Mouse (Mus musculus) heart, postnatal 10 days (tissue): ENCODE data around the gene Vmn1r24. TPM values are rescaled to one million over a fixed set of nuclear protein-coding genes. Genes with fewer than 3 reads are reported as not detected.
"Not testable (repeated sequence)": the region's sequence is repeated elsewhere in the genome, so short reads cannot be mapped to it uniquely, and the experiment has no call there.

Source experiments
- DNase-seq, 2 experiments: peaks; one replicate each; pipeline ENCODE4 v3.0.0; 2021
- intact Hi-C: fragments of 180-260 bp; cut with DNase I; formaldehyde crosslinking; loops from one replicate; pipeline ENCODE4 v1.15.1; 2025
- total RNA-seq, 2 experiments: library from RNA; stranded (reverse); gene quantifications; 2 replicates each; pipeline ENCODE4 v1.2.3; 2021

Gene Vmn1r24
- total RNA-seq, result not detected

GRCm38 (mm10) chr6:57961403-57961802 is at the start of gene Vmn1r24:
TSS of gene Vmn1r24 (minus strand) at chr6:57961503.
- DNase-seq, intact Hi-C loops: not testable (repeated sequence)

- intact Hi-C loops, result no loop called here
- DNase-seq, result no peak
Measured at GRCm38 (mm10) chr6:57980710-57981109, 19.4 kb upstream of the Vmn1r24 start, which contains the start of gene Vmn1r25. TSS of gene Vmn1r25 (minus strand) at chr6:57980810.

GRCm38 (mm10) chr6:57926738-57927137 is 34.6 kb downstream of the Vmn1r24 start, which contains the start of gene Vmn1r23:
TSS of gene Vmn1r23 (minus strand) at chr6:57926838.
- DNase-seq, result no peak
- intact Hi-C loops, result no loop called here

- intact Hi-C loops, result no loop called here
- DNase-seq, result no peak
Measured at GRCm38 (mm10) chr6:57907928-57908327, 53.4 kb downstream of the Vmn1r24 start, which contains the start of gene Vmn1r22. TSS of gene Vmn1r22 (minus strand) at chr6:57908028.

Other genes with a start within 250 kb of the Vmn1r24 start
- gene Vopp1, start 136.3 kb downstream of the Vmn1r24 start, total RNA-seq, result 10 to 100 TPM; 21.1 to 25.3 TPM
- not detected for gene Vmn1r21, start 111.2 kb downstream of the Vmn1r24 start, total RNA-seq
- gene Vmn1r22, start 53.5 kb downstream of the Vmn1r24 start, total RNA-seq, result not detected
- gene Vmn1r23, start 34.7 kb downstream of the Vmn1r24 start, total RNA-seq, result not detected
- not detected for gene Vmn1r25, start 19.3 kb upstream of the Vmn1r24 start, total RNA-seq
- gene Vmn1r26, start 53.7 kb upstream of the Vmn1r24 start, total RNA-seq, result not detected